In the genomic region with DNA sequence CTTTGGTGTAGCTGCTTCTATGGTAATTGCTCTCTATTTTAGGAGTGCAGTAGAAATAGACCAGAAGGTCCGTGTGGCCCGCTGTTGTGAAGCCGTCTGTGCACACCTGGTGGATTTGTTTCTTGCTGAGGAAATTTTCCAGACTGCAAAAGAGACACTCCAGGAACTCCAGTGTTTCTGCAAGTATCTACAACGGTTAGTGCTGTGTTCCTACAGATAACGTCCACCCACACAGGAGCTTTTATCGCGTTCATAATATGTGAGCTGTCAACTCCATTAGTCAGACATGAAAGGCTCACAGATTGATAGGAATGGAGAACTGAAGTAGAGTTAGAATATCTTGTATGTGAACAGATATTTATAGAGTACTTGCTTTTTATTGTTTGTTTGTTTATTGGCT, we compare ENCODE assay signal across 25 mouse cellular contexts. TPM values are rescaled to one million over a fixed set of nuclear protein-coding genes. Genes with fewer than 3 reads are reported as not detected.
DNase-seq lines count a peak whose midpoint lies in the region; ATAC-seq and TF ChIP-seq lines count a peak whose summit lies in the region.
"Had no signal": no experiment of that assay in that cellular context is flagged by ENCODE, and none has a peak within 500 bp of the region (broad histone marks: within the 10 kb centered on the region; RNA-seq: fewer than 3 reads in every experiment).

No protein-coding gene starts in this region.

- peaks cover 16% of the 10 kb centered on the region for H3K4me1 ChIP-seq in heart, embryonic 13.5 days
- H3K4me1 ChIP-seq in heart, embryonic 16.5 days (ENCODE audit: control insufficient read depth, insufficient read depth, low read length), result peaks cover 8% of the 10 kb centered on the region; the same call in 1 of the 2 replicates
- H3K4me1 ChIP-seq in liver, embryonic 14.5 days (replicated peaks; ENCODE audit: control insufficient read depth in 2 of 2, insufficient read depth in 2 of 2, low read length in 1 of 2), result peaks cover 0 to 13% of the 10 kb centered on the region in 2 experiments; a peak in 1 of 4 replicates
- H3K4me1 ChIP-seq: embryonic facial prominence, embryonic 12.5 days; forebrain, embryonic 15.5 days; hindbrain, embryonic 12.5 days; limb, embryonic 13.5 days; lung, embryonic 15.5 days; midbrain, embryonic 15.5 days had no signal

- TF ChIP-seq EP300 in liver, embryonic 14.5 days (IDR thresholded peaks at IDR 0.05; ENCODE audit: low read depth), result peak; percentile 61

- H3K36me3 ChIP-seq in heart, embryonic 13.5 days, result peaks cover 87% of the 10 kb centered on the region
- peaks cover 55% of the 10 kb centered on the region for H3K36me3 ChIP-seq in heart, embryonic 16.5 days (ENCODE audit: control insufficient read depth, insufficient read depth)
- peaks cover 42% of the 10 kb centered on the region for H3K36me3 ChIP-seq in liver, embryonic 14.5 days (replicated peaks; ENCODE audit: control insufficient read depth, insufficient read depth, low read depth)

- TF ChIP-seq CTCF in liver, embryonic 14.5 days (IDR thresholded peaks at IDR 0.05; ENCODE audit: low read depth), result no peak

- no peaks in the 10 kb centered on the region for H3K27me3 ChIP-seq in heart, embryonic 13.5 days (replicated peaks)
- no peaks in the 10 kb centered on the region for H3K27me3 ChIP-seq in heart, embryonic 16.5 days (ENCODE audit: control insufficient read depth, insufficient read depth, low read length)
- no peaks in the 10 kb centered on the region for H3K27me3 ChIP-seq in liver, embryonic 14.5 days (ENCODE audit: control insufficient read depth, insufficient read depth, low read length)
- H3K27me3 ChIP-seq: embryonic facial prominence, embryonic 12.5 days; forebrain, embryonic 15.5 days; hindbrain, embryonic 12.5 days; limb, embryonic 13.5 days; lung, embryonic 15.5 days; midbrain, embryonic 15.5 days had no signal

- no peaks in the 10 kb centered on the region for H3K9me3 ChIP-seq in heart, embryonic 13.5 days
- no peaks in the 10 kb centered on the region for H3K9me3 ChIP-seq in heart, embryonic 16.5 days (replicated peaks; ENCODE audit: control insufficient read depth, low read length)
- no peaks in the 10 kb centered on the region for H3K9me3 ChIP-seq in liver, embryonic 14.5 days (ENCODE audit: control insufficient read depth, low read length)
- H3K9me3 ChIP-seq: embryonic facial prominence, embryonic 12.5 days; forebrain, embryonic 15.5 days; hindbrain, embryonic 12.5 days; limb, embryonic 13.5 days; lung, embryonic 15.5 days; midbrain, embryonic 15.5 days had no signal

- 38% methylated on average over 7 of the region's 7 CpGs for WGBS in heart, embryonic 13.5 days
- WGBS in heart, embryonic 16.5 days, result 46% methylated on average over 7 of the region's 7 CpGs
- WGBS in liver, embryonic 14.5 days (ENCODE audit: insufficient replicate concordance), result 61% methylated on average over 7 of the region's 7 CpGs

- no peak for ATAC-seq in heart, embryonic 13.5 days (ENCODE audit: extremely low read depth, insufficient number of reproducible peaks, low FRiP score, low TSS enrichment)
- peak; percentile 37; the same call in 1 of the 2 replicates for ATAC-seq in heart, embryonic 16.5 days (replicated peaks; ENCODE audit: extremely low read depth, insufficient read depth, low FRiP score)
- no peak; the same call in 1 of the 2 replicates for ATAC-seq in liver, embryonic 14.5 days (ENCODE audit: insufficient read depth)
- ATAC-seq: forebrain, embryonic 15.5 days; midbrain, embryonic 15.5 days had no signal

- peak overlapping the region; percentile 74 for H3K27ac ChIP-seq in heart, embryonic 13.5 days (replicated peaks)
- peak overlapping the region; percentile 79 for H3K27ac ChIP-seq in heart, embryonic 16.5 days (ENCODE audit: low read length)
- no peak overlapping the region for H3K27ac ChIP-seq in liver, embryonic 14.5 days
- H3K27ac ChIP-seq: embryonic facial prominence, embryonic 12.5 days; forebrain, embryonic 15.5 days; hindbrain, embryonic 12.5 days; limb, embryonic 13.5 days; lung, embryonic 15.5 days; midbrain, embryonic 15.5 days had no signal

- H3K4me3 ChIP-seq in heart, embryonic 13.5 days, result no peak overlapping the region
- H3K4me3 ChIP-seq in heart, embryonic 16.5 days (ENCODE audit: low read length), result no peak overlapping the region
- H3K4me3 ChIP-seq in liver, embryonic 14.5 days (ENCODE audit: insufficient read depth in 1 of 2, low read depth in 2 of 2, low read length in 2 of 2), result no peak overlapping the region
- H3K4me3 ChIP-seq: embryonic facial prominence, embryonic 12.5 days; forebrain, embryonic 15.5 days; hindbrain, embryonic 12.5 days; limb, embryonic 13.5 days; lung, embryonic 15.5 days; midbrain, embryonic 15.5 days had no signal

- DNase-seq in heart, adult 11 months, result no peak
- DNase-seq in lung, postnatal 36 days, result peak; percentile 8
- no peak for DNase-seq in lung, adult 18-20 months
- peak in 2 of 3 experiments; percentile 12 to 34 for DNase-seq in liver, embryonic 14.5 days (ENCODE audit: low read depth in 3 of 3, low spot score in 3 of 3)
- DNase-seq in thymus, postnatal 4 days, result no peak
- DNase-seq in left cerebral cortex, adult 8-10 months (ENCODE audit: low spot score in 2 of 2), result no peak
- DNase-seq: adrenal gland, adult 8-10 months; cerebellum, adult 2 months; gastrocnemius, postnatal 14 days; kidney, postnatal 4 days; retina, postnatal 1 day had no signal

- H3K4me2 ChIP-seq in heart, embryonic 13.5 days, result peak overlapping the region; percentile 12; the same call in 1 of the 2 replicates
- peak overlapping the region; percentile 33; the same call in 1 of the 2 replicates for H3K4me2 ChIP-seq in heart, embryonic 16.5 days (ENCODE audit: low read depth, low read length)
- peak overlapping the region; percentile 13; the same call in 1 of the 2 replicates for H3K4me2 ChIP-seq in liver, embryonic 14.5 days (ENCODE audit: low read depth)
- H3K4me2 ChIP-seq: embryonic facial prominence, embryonic 12.5 days; forebrain, embryonic 15.5 days; hindbrain, embryonic 12.5 days; limb, embryonic 13.5 days; lung, embryonic 15.5 days; midbrain, embryonic 15.5 days had no signal

- 0 out of 2 replicates have a peak overlapping the region, but pooled peaks have one; percentile 20 for H3K9ac ChIP-seq in heart, embryonic 13.5 days
- no peak overlapping the region for H3K9ac ChIP-seq in heart, embryonic 16.5 days (ENCODE audit: low read length)
- no peak overlapping the region for H3K9ac ChIP-seq in liver, embryonic 14.5 days (replicated peaks)
- H3K9ac ChIP-seq: embryonic facial prominence, embryonic 12.5 days; forebrain, embryonic 15.5 days; hindbrain, embryonic 12.5 days; limb, embryonic 13.5 days; lung, embryonic 15.5 days; midbrain, embryonic 15.5 days had no signal

RNA-seq across cellular contexts. Expression of a gene that starts 27.5 kb away (rescaled TPM):
- polyA plus RNA-seq in heart, embryonic 13.5 days (2015; fragmentation: Nextera tagmentation; extraction: Ambion mirVana), result 4.8 and 5.2 TPM in 2 replicates
- polyA plus RNA-seq in heart, embryonic 16.5 days (2015; fragmentation: Nextera tagmentation; extraction: Ambion mirVana), result 4.9 and 5.4 TPM in 2 replicates
- polyA plus RNA-seq in liver, embryonic 14.5 days (2012; rRNA removed), result 1.1 and 1.5 TPM in 2 replicates
- polyA plus RNA-seq in liver, embryonic 14.5 days (2014; fragmentation: Nextera tagmentation; extraction: Ambion mirVana), result 1.8 TPM in 2 replicates
- 1 to 10 TPM; 4.0 to 5.4 (median 4.0) TPM for total RNA-seq in left cerebral cortex, adult 8-10 months (2022)

RNA-seq across cellular contexts. Expression of a gene that starts 27.6 kb away (rescaled TPM):
- polyA plus RNA-seq in heart, embryonic 13.5 days (2015; fragmentation: Nextera tagmentation; extraction: Ambion mirVana), result 32.1 and 32.8 TPM in 2 replicates
- 33.3 and 36.9 TPM in 2 replicates for polyA plus RNA-seq in heart, embryonic 16.5 days (2015; fragmentation: Nextera tagmentation; extraction: Ambion mirVana)
- polyA plus RNA-seq in liver, embryonic 14.5 days (2012; rRNA removed), result 8.7 and 12.5 TPM in 2 replicates
- 23.4 and 24.7 TPM in 2 replicates for polyA plus RNA-seq in liver, embryonic 14.5 days (2014; fragmentation: Nextera tagmentation; extraction: Ambion mirVana)
- 10 to 100 TPM; 46.2 to 56.3 (median 50.2) TPM for total RNA-seq in left cerebral cortex, adult 8-10 months (2022)

RNA-seq across cellular contexts. Expression of a gene that starts 35.0 kb away (rescaled TPM):
- polyA plus RNA-seq in heart, embryonic 13.5 days (2015; fragmentation: Nextera tagmentation; extraction: Ambion mirVana), result 9.5 and 10.7 TPM in 2 replicates
- polyA plus RNA-seq in heart, embryonic 16.5 days (2015; fragmentation: Nextera tagmentation; extraction: Ambion mirVana), result 8.0 and 8.2 TPM in 2 replicates
- polyA plus RNA-seq in liver, embryonic 14.5 days (2012; rRNA removed), result 26.0 and 31.7 TPM in 2 replicates
- 45.2 and 46.6 TPM in 2 replicates for polyA plus RNA-seq in liver, embryonic 14.5 days (2014; fragmentation: Nextera tagmentation; extraction: Ambion mirVana)
- total RNA-seq in left cerebral cortex, adult 8-10 months (2022), result 10 to 100 TPM; 49.1 to 67.2 (median 58.5) TPM

RNA-seq across cellular contexts. Expression of a gene that starts 47.5 kb away (rescaled TPM):
- polyA plus RNA-seq in heart, embryonic 13.5 days (2015; fragmentation: Nextera tagmentation; extraction: Ambion mirVana), result not detected in 2 replicates
- polyA plus RNA-seq in heart, embryonic 16.5 days (2015; fragmentation: Nextera tagmentation; extraction: Ambion mirVana), result 0.76 and 1.1 TPM in 2 replicates
- polyA plus RNA-seq in liver, embryonic 14.5 days (2012; rRNA removed), result not detected in 2 replicates
- polyA plus RNA-seq in liver, embryonic 14.5 days (2014; fragmentation: Nextera tagmentation; extraction: Ambion mirVana), result not detected in 2 replicates
- not detected for total RNA-seq in left cerebral cortex, adult 8-10 months (2022)
- total RNA-seq: adrenal gland, adult 8-10 months; left cerebral cortex, postnatal 10 days; megakaryocyte progenitor cell, adult 5-6 weeks; neutrophil, adult 5-6 weeks had no signal
- polyA plus RNA-seq: brain, embryonic 14.5 days; cerebellum, adult 2 months; embryonic facial prominence, embryonic 12.5 days; forebrain, embryonic 15.5 days; hindbrain, embryonic 12.5 days; intestine, embryonic 14.5 days; kidney, embryonic 14.5 days; limb, embryonic 13.5 days; midbrain, embryonic 15.5 days had no signal

RNA-seq across cellular contexts. Expression of a gene that starts 53.8 kb away (rescaled TPM):
- 9.6 and 9.7 TPM in 2 replicates for polyA plus RNA-seq in heart, embryonic 13.5 days (2015; fragmentation: Nextera tagmentation; extraction: Ambion mirVana)
- 12.6 and 12.9 TPM in 2 replicates for polyA plus RNA-seq in heart, embryonic 16.5 days (2015; fragmentation: Nextera tagmentation; extraction: Ambion mirVana)
- 9.9 and 19.9 TPM in 2 replicates for polyA plus RNA-seq in liver, embryonic 14.5 days (2012; rRNA removed)
- polyA plus RNA-seq in liver, embryonic 14.5 days (2014; fragmentation: Nextera tagmentation; extraction: Ambion mirVana), result 9.3 and 11.6 TPM in 2 replicates
- total RNA-seq in left cerebral cortex, adult 8-10 months (2022), result 10 to 100 TPM; 26.1 to 33.6 (median 29.0) TPM

Comparison
In these comparisons a context has a peak if more than half of its experiments do, and no peak if none do; other contexts are left out.
1. DNase-seq: peak in lung, postnatal 36 days (single experiment) and liver, embryonic 14.5 days (2 of 3); none in heart, adult 11 months (single experiment), lung, adult 18-20 months (0 of 2), thymus, postnatal 4 days (single experiment) and left cerebral cortex, adult 8-10 months (0 of 2).
2. Peak in every context shown above with its lines, with median percentiles within 50 percentile points of each other: H3K4me2 ChIP-seq.